Mouse (Mus musculus) hindbrain, embryonic 12.5 days (tissue): Measurements from ENCODE around the gene Nlrc4. TPM values are rescaled to one million over a fixed set of nuclear protein-coding genes. Genes with fewer than 3 reads are reported as not detected.

Source experiments
- ATAC-seq: fragments of 200-750 bp; cut with Nextera tagmentation; 2 replicates; pipeline ENCODE4 v1.8.0; 2017; ENCODE audit warnings: moderate TSS enrichment; ENCODE audit not compliant: low FRiP score
- H3K27ac ChIP-seq: fragments of 300-500 bp; sonication (generic); 2 replicates; pipeline ENCODE4 v1.5.1; 2016; ENCODE audit warnings: mild to moderate bottlenecking
- H3K27me3 ChIP-seq: fragments of 300-500 bp; sonication (generic); 2 replicates; pipeline ENCODE4 v1.6.1; 2016; ENCODE audit warnings: mild to moderate bottlenecking
- H3K36me3 ChIP-seq: fragments of 300-500 bp; sonication (generic); 2 replicates; pipeline ENCODE4 v1.6.1; 2016; ENCODE audit warnings: mild to moderate bottlenecking
- H3K4me1 ChIP-seq: fragments of 300-500 bp; sonication (generic); 2 replicates; pipeline ENCODE4 v1.6.1; 2016
- H3K4me2 ChIP-seq: fragments of 300-500 bp; sonication (generic); replicated peaks from 2 replicates; pipeline ENCODE4 v1.6.1; 2016; ENCODE audit warnings: mild to moderate bottlenecking
- H3K4me3 ChIP-seq: fragments of 300-500 bp; sonication (generic); 2 replicates; pipeline ENCODE4 v1.5.1; 2016; ENCODE audit warnings: mild to moderate bottlenecking
- H3K9ac ChIP-seq: fragments of 300-500 bp; sonication (generic); 2 replicates; pipeline ENCODE4 v1.6.1; 2016; ENCODE audit warnings: mild to moderate bottlenecking, moderate library complexity
- H3K9me3 ChIP-seq: fragments of 300-500 bp; sonication (generic); replicated peaks from 2 replicates; pipeline ENCODE4 v1.6.1; 2016; ENCODE audit warnings: mild to moderate bottlenecking
- WGBS: fragments of 180-500 bp; shearing (Covaris S2); methylation state at CpG from one replicate; pipeline ENCODE4 v1.1.7; 2016; 5-methylcytosine and 5-hydroxymethylcytosine counted together
- polyA plus RNA-seq: library from polyadenylated mRNA; unstranded; fragments of >200 nt; fragmentation: Nextera tagmentation; extraction: Ambion mirVana; gene quantifications from 2 replicates; pipeline ENCODE4 v1.2.1, GENCODE M21; 2016

Gene Nlrc4
- polyA plus RNA-seq, 1 experiment from 2014 or later = 0.34 TPM

- Histone ChIP-seq H3K27me3 (no peaks in the 10 kb centered on the region), H3K36me3 (no peaks in the 10 kb centered on the region), H3K9ac (no peak overlapping the region), H3K27ac (no peak overlapping the region), H3K9me3 (no peaks in the 10 kb centered on the region), H3K4me1 (no peaks in the 10 kb centered on the region), H3K4me2 (no peak overlapping the region), H3K4me3 (no peak overlapping the region)
- WGBS = 81% methylated on average over 10 of the region's 10 CpGs
- ATAC-seq = no peak
Observed at GRCm38 (mm10) chr17:74457972-74458677, 817 bp downstream of the Nlrc4 start.

DNA sequence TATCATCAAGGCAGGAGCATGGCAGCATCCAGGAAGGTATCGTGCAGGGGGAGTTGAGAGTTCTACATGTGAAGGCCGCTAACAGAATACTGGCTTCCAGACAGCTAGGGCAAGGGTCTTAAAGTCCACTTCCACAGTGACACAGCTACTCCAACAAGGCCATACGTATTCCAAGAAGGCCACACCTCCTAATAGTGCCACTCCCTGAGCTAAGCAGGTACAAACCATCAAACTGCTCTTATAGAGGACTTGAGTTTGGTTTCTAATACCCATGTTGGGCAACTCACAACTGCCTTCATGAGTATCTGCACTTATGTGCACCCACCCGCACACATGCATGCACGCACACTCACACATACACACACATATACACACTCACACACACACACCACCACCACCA, 2.1 kb downstream of the Nlrc4 start:
- H3K27me3 ChIP-seq = no peaks in the 10 kb centered on the region
- 92% methylated on average over 5 of the region's 5 CpGs for WGBS
- H3K4me3 ChIP-seq = no peak overlapping the region
- H3K27ac ChIP-seq = no peak overlapping the region
- H3K4me2 ChIP-seq = no peak overlapping the region
- no peaks in the 10 kb centered on the region for H3K9me3 ChIP-seq
- H3K36me3 ChIP-seq = no peaks in the 10 kb centered on the region
- no peak overlapping the region for H3K9ac ChIP-seq
- no peak for ATAC-seq
- no peaks in the 10 kb centered on the region for H3K4me1 ChIP-seq

DNA sequence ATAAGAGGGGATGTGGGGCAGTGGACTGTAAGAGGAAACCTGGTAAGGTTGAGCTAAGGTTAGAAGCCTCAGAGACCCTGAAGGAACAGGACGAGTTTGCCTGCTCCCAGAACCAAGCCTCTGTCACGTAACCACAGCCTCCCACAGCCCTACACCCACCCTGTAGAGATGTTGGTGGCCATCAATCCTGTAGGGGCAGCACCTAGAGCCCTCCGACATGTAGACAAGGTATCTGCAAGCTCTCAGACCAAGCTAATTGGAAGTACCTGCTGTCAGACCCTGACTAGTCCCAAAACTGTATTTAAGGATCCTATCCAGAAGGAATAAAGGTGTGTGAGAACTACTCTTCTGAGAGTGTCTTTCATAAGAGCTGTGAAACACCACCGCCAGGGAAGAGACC, 3.5 kb downstream of the Nlrc4 start:
- no peak overlapping the region for H3K9ac ChIP-seq
- no peak overlapping the region for H3K4me2 ChIP-seq
- H3K27ac ChIP-seq = no peak overlapping the region
- WGBS = 86% methylated on average over 4 of the region's 4 CpGs
- no peak overlapping the region for H3K4me3 ChIP-seq
- no peaks in the 10 kb centered on the region for H3K27me3 ChIP-seq
- no peaks in the 10 kb centered on the region for H3K36me3 ChIP-seq
- H3K9me3 ChIP-seq = no peaks in the 10 kb centered on the region
- no peak for ATAC-seq
- H3K4me1 ChIP-seq = no peaks in the 10 kb centered on the region

DNA sequence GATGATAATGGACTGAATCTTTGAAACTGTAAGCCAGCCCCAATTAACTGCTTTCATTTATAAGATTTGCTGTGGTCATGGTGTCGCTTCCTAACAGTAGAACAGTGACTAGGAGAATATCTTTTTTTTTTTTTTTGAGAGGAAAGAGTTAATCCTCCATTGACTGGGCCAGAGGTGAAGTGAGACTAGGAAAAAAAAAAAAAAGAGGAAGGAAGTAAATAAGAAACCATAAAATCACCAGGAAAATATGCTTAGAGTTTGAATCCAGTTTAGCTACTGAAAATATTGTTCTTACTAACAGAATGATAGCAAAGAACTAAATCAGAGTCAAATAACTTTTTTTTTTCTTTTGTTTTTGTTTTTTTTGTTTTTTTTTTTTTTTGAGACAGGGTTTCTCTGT, 4.3 kb downstream of the Nlrc4 start:
- 94% methylated on average over 1 of the region's 1 CpGs for WGBS
- no peak overlapping the region for H3K4me2 ChIP-seq
- no peak for ATAC-seq

GRCm38 (mm10) chr17:74453928-74454327, 5.0 kb downstream of the Nlrc4 start:
- Histone ChIP-seq H3K4me1 (no peaks in the 10 kb centered on the region), H3K27ac (no peak overlapping the region), H3K27me3 (no peaks in the 10 kb centered on the region), H3K36me3 (no peaks in the 10 kb centered on the region), H3K9me3 (no peaks in the 10 kb centered on the region), H3K9ac (no peak overlapping the region), H3K4me2 (no peak overlapping the region), H3K4me3 (no peak overlapping the region)
- 77% methylated on average over 3 of the region's 3 CpGs for WGBS
- ATAC-seq = no peak

More for the DNA sequence above, 4.3 kb downstream of the Nlrc4 start:
- Histone ChIP-seq H3K9me3 (no peaks in the 10 kb centered on the region), H3K4me1 (no peaks in the 10 kb centered on the region), H3K27ac (no peak overlapping the region), H3K27me3 (no peaks in the 10 kb centered on the region), H3K36me3 (no peaks in the 10 kb centered on the region), H3K9ac (no peak overlapping the region), H3K4me3 (no peak overlapping the region)

DNA sequence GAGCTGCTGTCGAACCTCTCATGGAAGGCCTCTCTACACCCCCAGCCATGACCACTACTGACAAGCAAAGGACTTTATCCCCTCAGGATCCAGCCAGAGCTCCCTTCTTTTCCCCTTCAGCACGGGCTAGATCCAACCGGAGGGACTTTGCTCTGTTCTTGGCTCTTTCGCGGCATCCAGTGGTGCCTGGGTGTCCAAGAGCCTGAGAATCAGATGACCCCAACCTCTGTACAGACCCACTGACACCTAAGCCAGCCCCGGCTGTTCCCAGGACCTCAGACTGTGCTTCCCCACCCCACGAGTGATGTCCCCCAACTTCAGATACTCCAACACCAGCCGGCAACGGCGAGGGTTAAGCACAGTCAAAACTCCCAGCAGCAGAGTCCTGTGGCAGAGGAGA, 9.2 kb downstream of the Nlrc4 start:
- no peak for ATAC-seq
- no peaks in the 10 kb centered on the region for H3K4me1 ChIP-seq
- H3K4me2 ChIP-seq = no peak overlapping the region
- WGBS = 85% methylated on average over 10 of the region's 10 CpGs
- H3K9me3 ChIP-seq = no peaks in the 10 kb centered on the region
- no peak overlapping the region for H3K9ac ChIP-seq
- H3K36me3 ChIP-seq = no peaks in the 10 kb centered on the region
- no peak overlapping the region for H3K27ac ChIP-seq
- H3K27me3 ChIP-seq = no peaks in the 10 kb centered on the region
- H3K4me3 ChIP-seq = no peak overlapping the region

- WGBS = 83% methylated on average over 5 of the region's 5 CpGs
- no peaks in the 10 kb centered on the region for H3K9me3 ChIP-seq
- no peak for ATAC-seq
Observed at GRCm38 (mm10) chr17:74440486-74440885, 18.5 kb downstream of the Nlrc4 start.

DNA sequence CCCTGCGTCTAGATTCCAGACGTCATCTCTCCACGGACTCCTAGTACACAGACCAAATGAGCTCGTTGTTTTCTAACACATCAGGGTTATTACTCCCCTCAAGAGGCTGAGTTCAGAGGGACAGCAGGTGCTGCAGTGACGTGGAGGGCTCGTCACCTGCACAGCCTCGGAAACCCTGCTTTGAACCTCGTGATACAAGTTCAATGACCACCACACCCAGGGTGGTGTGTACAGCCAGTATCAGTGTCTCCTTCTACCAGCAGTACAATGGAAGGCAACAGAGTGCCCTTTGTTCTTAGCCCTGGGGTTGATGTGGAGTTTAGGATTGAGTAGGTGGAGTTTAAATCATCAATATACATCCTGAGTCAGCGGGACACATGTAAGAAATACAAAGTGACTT, 21.2 kb downstream of the Nlrc4 start:
- Histone ChIP-seq H3K36me3 (no peaks in the 10 kb centered on the region), H3K4me3 (no peak overlapping the region), H3K9me3 (no peaks in the 10 kb centered on the region), H3K4me1 (no peaks in the 10 kb centered on the region), H3K9ac (no peak overlapping the region), H3K4me2 (no peak overlapping the region), H3K27ac (no peak overlapping the region), H3K27me3 (no peaks in the 10 kb centered on the region)
- ATAC-seq = no peak
- 87% methylated on average over 9 of the region's 9 CpGs for WGBS

More at GRCm38 (mm10) chr17:74440486-74440885, 18.5 kb downstream of the Nlrc4 start:
- no peaks in the 10 kb centered on the region for H3K27me3 ChIP-seq
- H3K4me3 ChIP-seq = no peak overlapping the region
- H3K36me3 ChIP-seq = no peaks in the 10 kb centered on the region
- H3K27ac ChIP-seq = no peak overlapping the region
- H3K4me1 ChIP-seq = no peaks in the 10 kb centered on the region
- no peak overlapping the region for H3K4me2 ChIP-seq
- no peak overlapping the region for H3K9ac ChIP-seq

- Histone ChIP-seq H3K36me3 (peaks cover 2% of the 10 kb centered on the region; the same call in 1 of the 2 replicates), H3K4me2 (no peak overlapping the region), H3K27ac (no peak overlapping the region), H3K4me3 (no peak overlapping the region), H3K9ac (no peak overlapping the region), H3K27me3 (no peaks in the 10 kb centered on the region), H3K4me1 (no peaks in the 10 kb centered on the region), H3K9me3 (no peaks in the 10 kb centered on the region)
- no peak for ATAC-seq
- WGBS = 88% methylated on average over 5 of the region's 5 CpGs
Observed at GRCm38 (mm10) chr17:74432631-74433030, 26.3 kb downstream of the Nlrc4 start.

- H3K36me3 ChIP-seq = peaks cover 12% of the 10 kb centered on the region; the same call in 1 of the 2 replicates
- H3K9me3 ChIP-seq = no peaks in the 10 kb centered on the region
- no peaks in the 10 kb centered on the region for H3K27me3 ChIP-seq
- H3K9ac ChIP-seq = no peak overlapping the region
- peak; percentile 13; the same call in 1 of the 2 replicates for ATAC-seq
- no peak overlapping the region for H3K4me2 ChIP-seq
- H3K4me1 ChIP-seq = no peaks in the 10 kb centered on the region
- no peak overlapping the region for H3K27ac ChIP-seq
- 66% methylated on average over 13 of the region's 13 CpGs for WGBS
- no peak overlapping the region for H3K4me3 ChIP-seq
Observed at GRCm38 (mm10) chr17:74431481-74431880, 27.5 kb downstream of the Nlrc4 start.

GRCm38 (mm10) chr17:74430074-74430473, 28.9 kb downstream of the Nlrc4 start:
- no peak overlapping the region for H3K4me2 ChIP-seq
- no peaks in the 10 kb centered on the region for H3K27me3 ChIP-seq
- 88% methylated on average over 8 of the region's 8 CpGs for WGBS
- H3K4me3 ChIP-seq = no peak overlapping the region
- H3K27ac ChIP-seq = no peak overlapping the region
- no peak for ATAC-seq
- no peaks in the 10 kb centered on the region for H3K9me3 ChIP-seq
- peaks cover 12% of the 10 kb centered on the region; the same call in 1 of the 2 replicates for H3K36me3 ChIP-seq
- no peaks in the 10 kb centered on the region for H3K4me1 ChIP-seq
- no peak overlapping the region for H3K9ac ChIP-seq

DNA sequence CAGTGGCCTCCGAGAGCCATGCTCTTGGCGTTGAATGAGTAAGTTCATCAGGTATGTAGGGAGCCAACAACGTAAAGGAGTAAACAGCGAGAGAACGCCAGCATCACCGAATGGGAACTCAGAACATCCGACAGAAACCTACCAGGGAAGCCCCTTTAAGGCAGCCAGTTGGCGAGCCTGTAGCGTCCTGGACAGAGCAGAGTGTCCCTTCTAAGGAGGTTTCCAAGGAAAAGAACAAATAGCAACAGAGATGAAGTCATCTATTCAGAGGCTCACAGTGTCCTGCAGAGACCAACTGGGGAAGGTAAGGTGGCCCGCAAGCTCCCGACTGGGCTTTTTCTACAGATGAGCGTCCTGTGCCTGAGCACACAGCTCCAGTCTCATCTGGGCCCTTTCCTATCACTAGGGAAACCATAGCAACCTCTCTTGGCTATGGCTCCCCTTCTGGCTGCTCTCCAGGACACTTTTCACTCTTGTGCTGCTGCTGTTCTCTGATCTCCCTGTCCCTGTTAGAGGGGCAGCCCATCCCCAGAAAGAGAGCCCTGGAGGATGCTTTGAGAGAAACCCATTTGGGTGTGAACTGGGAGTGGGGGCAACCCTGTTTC, 34.4 kb downstream of the Nlrc4 start:
- Histone ChIP-seq H3K4me2 (no peak overlapping the region), H3K4me3 (no peak overlapping the region), H3K9ac (no peak overlapping the region), H3K36me3 (peaks cover 52% of the 10 kb centered on the region), H3K4me1 (no peaks in the 10 kb centered on the region), H3K27me3 (no peaks in the 10 kb centered on the region), H3K9me3 (no peaks in the 10 kb centered on the region), H3K27ac (peak overlapping the region; percentile 30; the same call in 1 of the 2 replicates)
- peak; percentile 78 for ATAC-seq
- WGBS = 68% methylated on average over 12 of the region's 12 CpGs

GRCm38 (mm10) chr17:74420656-74421055, 38.3 kb downstream of the Nlrc4 start:
- ATAC-seq = no peak
- no peak overlapping the region for H3K27ac ChIP-seq
- H3K4me1 ChIP-seq = no peaks in the 10 kb centered on the region
- no peak overlapping the region for H3K4me3 ChIP-seq
- no peak overlapping the region for H3K9ac ChIP-seq
- H3K9me3 ChIP-seq = no peaks in the 10 kb centered on the region
- 59% methylated on average over 2 of the region's 2 CpGs for whole genome bisulfite sequencing
- peaks cover 65% of the 10 kb centered on the region for H3K36me3 ChIP-seq
- no peak overlapping the region for H3K4me2 ChIP-seq
- no peaks in the 10 kb centered on the region for H3K27me3 ChIP-seq
